Mouse (Mus musculus) yolk sac, embryonic 10.5 days (tissue): ENCODE data around the gene Hoxa5.

Experiments used
- DNase-seq: peaks from one replicate; pipeline ENCODE4 v3.0.0-alpha.2; 2017; ENCODE audit warnings: low spot score

Hoxa5 gene

GRCm38 (mm10) chr6:52163366-52164031, 40.9 kb downstream of the Hoxa5 start:
- peak; percentile 38 for DNase-seq

GRCm38 (mm10) chr6:52162611-52163365, 41.6 kb downstream of the Hoxa5 start:
- DNase-seq = peak; percentile 15

GRCm38 (mm10) chr6:52162093-52162380, 42.4 kb downstream of the Hoxa5 start:
- no peak for DNase-seq

- no peak for DNase-seq
Observed at GRCm38 (mm10) chr6:52161336-52162092, 42.9 kb downstream of the Hoxa5 start.

- peak; percentile 73 for DNase-seq
Observed at GRCm38 (mm10) chr6:52160511-52161335, 43.7 kb downstream of the Hoxa5 start.

GRCm38 (mm10) chr6:52159979-52160378, 44.4 kb downstream of the Hoxa5 start:
- peak; percentile 44 for DNase-seq

- peak; percentile 56 for DNase-seq
Observed at GRCm38 (mm10) chr6:52159164-52159761, 45.1 kb downstream of the Hoxa5 start.

- DNase-seq = peak; percentile 90
Observed at GRCm38 (mm10) chr6:52158276-52159051, 45.9 kb downstream of the Hoxa5 start, which contains the start of gene Hoxa1. Hoxa1 (minus strand) TSS chr6:52158317.

- peak; percentile 1 for DNase-seq
Observed at GRCm38 (mm10) chr6:52157466-52158275, 46.7 kb downstream of the Hoxa5 start.

GRCm38 (mm10) chr6:52156551-52157200, 47.7 kb downstream of the Hoxa5 start:
- DNase-seq = peak; percentile 4

GRCm38 (mm10) chr6:52155471-52155870, 48.9 kb downstream of the Hoxa5 start:
- no peak for DNase-seq

- no peak for DNase-seq
Observed at GRCm38 (mm10) chr6:52154044-52154443, 50.3 kb downstream of the Hoxa5 start.

- DNase-seq = no peak
Observed at GRCm38 (mm10) chr6:52153270-52153669, 51.1 kb downstream of the Hoxa5 start.

GRCm38 (mm10) chr6:52152226-52153193, 51.9 kb downstream of the Hoxa5 start:
- no peak for DNase-seq
